In genomic region chr14:52103856-52104676, GRCm38 (mm10) we compare ENCODE assay signal across 7 mouse cellular contexts. TPM values are rescaled to one million over a fixed set of nuclear protein-coding genes. Genes with fewer than 3 reads are reported as not detected.
A peak's percentile ranks its signal among the peaks of the same experiment; 100 is the strongest.
DNase-seq lines count a peak whose midpoint lies in the region; ATAC-seq lines count a peak whose summit lies in the region.

TSS of gene Hnrnpc (minus strand) at chr14:52104028.

- 0 out of 2 replicates have a peak, but pooled peaks cover 4% of the 10 kb centered on the region for H3K36me3 ChIP-seq in intestine, embryonic 15.5 days
- H3K36me3 ChIP-seq in midbrain, embryonic 10.5 days = peaks cover 29% of the 10 kb centered on the region

- ATAC-seq in intestine, embryonic 15.5 days = peak; percentile 98

- H3K27me3 ChIP-seq in intestine, embryonic 15.5 days (replicated peaks) = no peaks in the 10 kb centered on the region
- no peaks in the 10 kb centered on the region for H3K27me3 ChIP-seq in midbrain, embryonic 10.5 days (ENCODE audit: low read depth, poor library complexity, severe bottlenecking)

- H3K27ac ChIP-seq in intestine, embryonic 15.5 days = peak within 1 kb of the TSS; percentile 94
- H3K27ac ChIP-seq in midbrain, embryonic 10.5 days (replicated peaks) = peak within 1 kb of the TSS; percentile 99

- whole genome bisulfite sequencing in intestine, embryonic 15.5 days = under 1% methylated on average over 50 of the region's 50 CpGs
- WGBS in midbrain, embryonic 10.5 days = under 1% methylated on average over 50 of the region's 50 CpGs

- peaks cover 20% of the 10 kb centered on the region; the same call in 1 of the 2 replicates for H3K4me1 ChIP-seq in intestine, embryonic 15.5 days (replicated peaks)
- H3K4me1 ChIP-seq in midbrain, embryonic 10.5 days = peaks cover 44% of the 10 kb centered on the region

- intact Hi-C loops in gastrocnemius, postnatal 36 days (cut with DNase I) = no loop called here
- intact Hi-C loops in left cerebral cortex, postnatal 25 days (cut with DNase I) = loop anchor here (2.0 kb wide), 1 partner anchor 83 kb away; the partner anchor contains the start of gene Zfp219

- DNase-seq in adrenal gland, adult 2 months = peak; percentile 100
- DNase-seq in embryo, embryonic 11.5 days (ENCODE audit: low read depth, low spot score) = peak; percentile 99
- peak; percentile 100 for DNase-seq in gastrocnemius, postnatal 36 days
- peak; percentile 100 for DNase-seq in left cerebral cortex, postnatal 25 days (ENCODE audit: low spot score in 2 of 2)
- peak; percentile 100 for DNase-seq in midbrain, embryonic 10.5 days (ENCODE audit: low spot score)
- DNase-seq in right cerebral cortex, postnatal 4 days = peak; percentile 100

- no peaks in the 10 kb centered on the region for H3K9me3 ChIP-seq in intestine, embryonic 15.5 days
- H3K9me3 ChIP-seq in midbrain, embryonic 10.5 days (replicated peaks) = no peaks in the 10 kb centered on the region

- peak within 1 kb of the TSS; percentile 70 for H3K4me2 ChIP-seq in intestine, embryonic 15.5 days (replicated peaks)

- H3K9ac ChIP-seq in intestine, embryonic 15.5 days = peak within 1 kb of the TSS; percentile 86

- peak within 1 kb of the TSS; percentile 65 for H3K4me3 ChIP-seq in intestine, embryonic 15.5 days (replicated peaks)
- peak within 1 kb of the TSS; percentile 95 for H3K4me3 ChIP-seq in midbrain, embryonic 10.5 days

RNA-seq across cellular contexts. Expression of gene Hnrnpc, which starts in this region (rescaled TPM):
- 100 to 1,000 TPM; 240 to 298 TPM for total RNA-seq in adrenal gland, adult 2 months (2021)
- polyA plus RNA-seq in adrenal gland, adult 2 months (2012; rRNA removed) = 24.4 and 40.6 TPM in 2 replicates
- 10 to 100 TPM; 71.0 to 74.4 TPM for total RNA-seq in gastrocnemius, postnatal 36 days (2021)
- 555 and 601 TPM in 2 replicates for polyA plus RNA-seq in intestine, embryonic 15.5 days (2015; fragmentation: Nextera tagmentation; extraction: Ambion mirVana)
- total RNA-seq in left cerebral cortex, postnatal 25 days (2021) = 100 to 1,000 TPM; 226 to 228 TPM
- polyA plus RNA-seq in midbrain, embryonic 10.5 days (2016; fragmentation: Nextera tagmentation; extraction: Ambion mirVana) = 876 and 930 TPM in 2 replicates

Comparison
In these comparisons a context has a peak if more than half of its experiments do, and no peak if none do; other contexts are left out.
1. Peak in every context shown above with its lines: DNase-seq, ATAC-seq, H3K4me3 ChIP-seq and H3K27ac ChIP-seq.
2. RNA of gene Hnrnpc (polyA plus RNA-seq): 876 to 930 TPM in midbrain, embryonic 10.5 days and 555 to 601 TPM in intestine, embryonic 15.5 days; 24.4 to 40.6 TPM in adrenal gland, adult 2 months; every median in the first group is over 10 times any median in the second.